Mouse (Mus musculus) embryonic stem cell, embryonic (primary cell): ENCODE measurements around the gene Kctd11.

Experiments
- CTCF ChIA-PET, 4 experiments: fragments of 300-600 bp in 2 of 4; fragments of 350-600 bp in 2 of 4; sonication (Branson Sonifier 250); formaldehyde crosslinking; loops; one replicate each; lab custom pipeline; 2022; ENCODE audit warnings: inconsistent platforms in 2 of 4; lab: Charles Lee
- POLR2A ChIA-PET, 4 experiments: fragments of 300-600 bp in 2 of 4; fragments of 350-600 bp in 2 of 4; sonication (Branson Sonifier 250); formaldehyde crosslinking; loops; one replicate each; lab custom pipeline; 2022; ENCODE audit warnings: antibody characterized with exemption in 4 of 4, inconsistent platforms in 1 of 4; lab: Charles Lee

Gene Kctd11

GRCm38 (mm10) chr11:69915667-69916627 lies 34.7 kb upstream of the Kctd11 start:
- POLR2A ChIA-PET = interaction anchor here (0.6 to 19.9 kb wide), 34 partner anchors 3 to 376 kb away, joined by 3 to 353 read pairs (median 4); partner anchors contain the start of genes 2810408A11Rik (in 2 of the 4), Neurl4 (in 2 of the 4), Acap1 (in 1 of the 4) and Cd68 (in 1 of the 4)
- CTCF ChIA-PET = interaction anchor here in 2 of 4 experiments (0.6 to 1.5 kb wide), 4 partner anchors 16 to 196 kb away, joined by 3 to 6 read pairs (median 4); no protein-coding TSS in a partner anchor

- ChIA-PET CTCF (interaction anchor here in 2 of 4 experiments (0.6 to 1.5 kb wide), 4 partner anchors 15 to 233 kb away, joined by 3 to 6 read pairs (median 4); partner anchors contain the start of gene Senp3 (in 1 of the 2)), POLR2A (interaction anchor here (0.6 to 19.9 kb wide), 49 partner anchors 4 to 335 kb away, joined by 3 to 353 read pairs (median 4); partner anchors contain the start of genes 2810408A11Rik (in 2 of the 4), Neurl4 (in 2 of the 4), Acap1 (in 1 of the 4) and Cd68 (in 1 of the 4))
These were observed 33.8 kb upstream of the Kctd11 start for GRCm38 (mm10) chr11:69914917-69915430.

DNA sequence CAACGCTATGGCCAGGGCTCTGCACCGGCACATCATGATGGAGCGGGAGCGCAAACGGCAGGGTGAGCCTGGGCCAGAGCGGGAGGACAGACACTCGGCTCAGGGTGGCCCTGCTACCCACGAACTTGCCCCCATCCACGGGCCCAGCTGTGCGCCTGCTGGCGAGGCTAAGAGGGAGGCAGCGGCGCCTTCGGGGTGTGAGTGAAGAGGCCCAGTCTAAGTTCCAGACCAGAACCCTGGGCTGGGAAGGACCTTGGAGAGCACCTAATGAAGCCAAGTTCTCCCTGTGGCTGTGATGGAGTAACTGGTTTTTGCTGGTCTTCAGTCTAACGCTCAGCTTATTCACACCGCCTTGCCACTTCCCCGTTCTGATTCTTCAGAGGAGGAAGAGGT lies 33.2 kb upstream of the Kctd11 start:
- ChIA-PET CTCF (interaction anchor here in 2 of 4 experiments (0.5 to 1.5 kb wide), 3 partner anchors 20 to 366 kb away, joined by 3 to 6 read pairs (median 3); partner anchors contain the start of gene Senp3 (in 1 of the 2)), POLR2A (interaction anchor here (0.6 to 19.9 kb wide), 50 partner anchors 5 to 518 kb away, joined by 3 to 353 read pairs (median 4); partner anchors contain the start of genes 2810408A11Rik (in 2 of the 4), Neurl4 (in 2 of the 4), Slc2a4 (in 2 of the 4) and Acadvl (in 1 of the 4))

DNA sequence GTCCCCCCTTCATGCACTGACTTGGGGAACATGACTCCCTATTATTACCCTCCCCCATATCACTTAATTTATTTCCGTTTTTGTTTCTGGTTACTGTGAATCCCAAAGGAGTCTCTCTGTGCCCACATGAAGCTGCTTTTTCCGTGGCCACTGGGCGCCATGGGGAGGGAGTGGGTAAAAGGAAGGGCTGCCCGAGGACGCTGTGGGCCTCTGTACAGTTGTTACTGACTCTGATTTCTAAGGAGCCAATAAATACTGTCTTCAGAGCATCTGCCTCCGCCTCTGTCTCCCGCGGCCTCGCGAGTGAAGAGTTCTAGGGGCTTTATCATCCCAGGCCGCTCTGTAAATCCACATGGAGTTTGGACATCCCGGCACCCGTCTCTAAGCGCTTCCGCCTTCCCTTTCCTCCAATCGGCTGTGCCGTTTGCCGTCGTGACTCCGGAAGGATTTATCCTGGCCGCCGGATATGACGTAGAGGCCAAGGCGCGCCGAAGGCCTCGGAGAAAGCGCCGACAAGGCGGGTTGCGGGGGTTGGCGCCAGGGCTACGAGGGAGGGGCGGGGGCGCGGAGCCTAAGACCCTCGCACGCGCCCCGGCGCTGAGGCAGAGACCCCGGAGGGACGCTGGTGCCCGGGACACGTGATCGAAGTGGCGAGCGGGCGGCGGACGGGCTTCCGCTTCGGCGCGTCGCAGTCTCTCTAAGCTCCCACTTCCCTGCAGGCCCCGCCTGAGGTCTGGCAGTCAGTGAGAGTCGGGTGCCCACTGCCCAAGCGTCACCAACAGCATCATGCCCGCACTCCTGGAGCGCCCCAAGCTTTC lies 32.6 kb upstream of the Kctd11 start, which contains the start of gene Gps2:
Gene Gps2 (plus strand): TSS at position 335 of the 818 bp plus-strand sequence.
- CTCF ChIA-PET = interaction anchor here in 2 of 4 experiments (0.5 to 1.5 kb wide), 4 partner anchors 21 to 367 kb away, joined by 3 to 6 read pairs (median 3); partner anchors contain the start of genes Dvl2 (in 1 of the 2) and Senp3 (in 1 of the 2)
- POLR2A ChIA-PET = interaction anchor here (0.6 to 19.9 kb wide), 45 partner anchors 6 to 517 kb away, joined by 3 to 353 read pairs (median 4); partner anchors contain the start of genes 2810408A11Rik (in 2 of the 4), Eif5a (in 2 of the 4), Neurl4 (in 2 of the 4) and Slc2a4 (in 2 of the 4)

- ChIA-PET POLR2A (interaction anchor here in 2 of 4 experiments (0.7 to 19.9 kb wide), 17 partner anchors 6 to 366 kb away, joined by 3 to 353 read pairs (median 4); partner anchors contain the start of genes 2810408A11Rik (in 2 of the 2), Eif5a (in 2 of the 2), Neurl4 (in 2 of the 2) and Slc2a4 (in 2 of the 2)), CTCF (interaction anchor here in 1 of 4 experiments (0.6 kb wide), 1 partner anchor 88 kb away, joined by 3 read pairs; the partner anchor contains the start of gene Dvl2)
These were observed 31.7 kb upstream of the Kctd11 start for GRCm38 (mm10) chr11:69912716-69913530.

- CTCF ChIA-PET = interaction anchor here in 1 of 4 experiments (0.5 to 0.6 kb wide), 2 partner anchors 28 to 39 kb away, joined by 4 to 8 read pairs; no protein-coding TSS in a partner anchor
- POLR2A ChIA-PET = interaction anchor here (0.6 to 19.9 kb wide), 8 partner anchors 8 to 92 kb away, joined by 3 to 353 read pairs (median 6); partner anchors contain the start of genes 2810408A11Rik (in 3 of the 4), Neurl4 (in 3 of the 4), Eif5a (in 2 of the 4) and Gps2 (in 1 of the 4)
These were observed 30.5 kb upstream of the Kctd11 start for GRCm38 (mm10) chr11:69911701-69912100.

DNA sequence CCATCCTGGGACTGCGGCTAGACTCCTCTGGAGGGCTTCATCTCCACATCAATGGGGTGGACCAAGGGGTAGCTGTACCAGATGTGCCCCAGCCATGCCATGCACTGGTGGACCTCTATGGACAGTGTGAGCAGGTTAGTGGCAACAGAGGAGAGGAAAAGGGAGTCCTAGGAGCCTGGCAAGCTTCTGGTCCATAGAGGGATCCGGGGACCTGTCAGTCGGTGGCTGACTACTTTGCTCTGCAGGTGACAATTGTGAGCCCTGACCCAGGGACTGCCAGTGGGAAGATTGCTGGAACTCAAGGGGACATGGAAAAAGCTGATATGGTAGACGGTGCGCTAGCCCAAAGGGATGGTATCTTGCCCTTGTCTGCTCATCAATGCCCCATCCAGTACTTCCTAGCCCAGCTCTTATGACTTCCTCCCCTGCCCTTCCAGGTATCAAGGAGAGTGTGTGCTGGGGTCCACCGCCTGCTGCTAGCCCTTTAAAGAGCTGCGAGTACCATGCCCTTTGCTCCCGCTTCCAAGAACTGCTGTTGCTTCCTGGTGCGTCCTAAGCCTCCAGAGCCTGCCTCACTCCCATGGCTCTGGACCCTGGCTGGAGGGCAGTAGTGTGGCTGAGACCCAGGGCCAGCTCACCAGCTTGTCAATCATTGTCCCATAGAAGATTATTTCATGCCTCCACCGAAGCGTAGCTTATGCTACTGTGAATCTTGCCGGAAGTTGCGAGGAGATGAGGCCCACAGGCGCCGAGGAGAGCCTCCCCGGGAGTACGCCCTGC lies 29.8 kb upstream of the Kctd11 start:
- POLR2A ChIA-PET = interaction anchor here (0.6 to 19.9 kb wide), 11 partner anchors 8 to 86 kb away, joined by 3 to 353 read pairs (median 4); partner anchors contain the start of genes 2810408A11Rik (in 3 of the 4), Neurl4 (in 3 of the 4), Eif5a (in 2 of the 4) and Acap1 (in 1 of the 4)
- CTCF ChIA-PET = interaction anchor here in 2 of 4 experiments (0.5 to 1.2 kb wide), 3 partner anchors 11 to 34 kb away, joined by 3 to 6 read pairs (median 4); partner anchors contain the start of genes 2810408A11Rik (in 1 of the 2) and Neurl4 (in 1 of the 2)

GRCm38 (mm10) chr11:69910177-69910576 lies 29.0 kb upstream of the Kctd11 start:
- POLR2A ChIA-PET = interaction anchor here in 2 of 4 experiments (0.6 to 19.9 kb wide), 8 partner anchors 9 to 86 kb away, joined by 3 to 353 read pairs (median 5); partner anchors contain the start of genes 2810408A11Rik (in 2 of the 2), Neurl4 (in 2 of the 2), Ctdnep1 (in 1 of the 2) and Eif5a (in 1 of the 2)
- CTCF ChIA-PET = interaction anchor here in 1 of 4 experiments (0.9 to 1.2 kb wide), 2 partner anchors 10 to 33 kb away, joined by 3 to 6 read pairs; partner anchors contain the start of genes 2810408A11Rik and Neurl4

DNA sequence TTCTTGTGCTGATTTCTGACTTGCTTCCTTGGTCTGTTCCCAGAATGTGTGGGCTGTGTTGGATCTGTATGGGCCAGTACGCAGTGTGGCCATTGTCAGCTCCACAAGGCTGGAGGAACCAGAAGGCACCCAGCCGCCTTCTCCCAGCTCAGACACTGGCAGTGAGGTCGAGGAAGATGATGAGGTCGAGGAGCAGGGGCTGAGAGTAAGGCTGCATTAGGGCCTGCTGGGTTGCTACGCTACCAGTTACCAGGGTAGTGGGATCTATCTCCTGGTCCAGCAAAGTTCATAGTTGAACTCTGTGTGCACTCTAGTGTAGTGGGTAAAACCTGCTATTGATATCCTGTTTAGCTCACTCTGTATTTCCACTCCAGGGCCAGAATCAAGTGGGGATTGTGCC lies 28.0 kb upstream of the Kctd11 start:
- POLR2A ChIA-PET = interaction anchor here in 3 of 4 experiments (0.7 to 19.9 kb wide), 9 partner anchors 9 to 253 kb away, joined by 3 to 353 read pairs (median 4); partner anchors contain the start of genes 2810408A11Rik (in 1 of the 3), Eif5a (in 1 of the 3), Elp5 (in 1 of the 3) and Gps2 (in 1 of the 3)
- CTCF ChIA-PET = interaction anchor here in 1 of 4 experiments (0.7 kb wide), 1 partner anchor 14 kb away, joined by 7 read pairs; no protein-coding TSS in a partner anchor

- ChIA-PET CTCF (no interaction called here), POLR2A (interaction anchor here in 3 of 4 experiments (0.7 to 19.9 kb wide), 9 partner anchors 8 to 252 kb away, joined by 3 to 353 read pairs (median 4); partner anchors contain the start of genes 2810408A11Rik (in 1 of the 3), Eif5a (in 1 of the 3), Elp5 (in 1 of the 3) and Gps2 (in 1 of the 3))
These were observed 27.4 kb upstream of the Kctd11 start for GRCm38 (mm10) chr11:69908645-69909044.

- ChIA-PET CTCF (interaction anchor here in 3 of 4 experiments (0.6 to 1.4 kb wide), 3 partner anchors 17 to 215 kb away, joined by 4 to 6 read pairs (median 4); no protein-coding TSS in a partner anchor), POLR2A (interaction anchor here in 3 of 4 experiments (1.0 to 19.9 kb wide), 8 partner anchors 11 to 67 kb away, joined by 3 to 353 read pairs (median 6); partner anchors contain the start of genes Eif5a (in 2 of the 3), Gps2 (in 2 of the 3), Nlgn2 (in 1 of the 3) and Tmem256 (in 1 of the 3))
These were observed 23.1 kb upstream of the Kctd11 start for GRCm38 (mm10) chr11:69904311-69904710.

- ChIA-PET POLR2A (interaction anchor here in 3 of 4 experiments (0.6 to 19.9 kb wide), 18 partner anchors 8 to 148 kb away, joined by 3 to 353 read pairs (median 6); partner anchors contain the start of genes Eif5a (in 2 of the 3), Gps2 (in 2 of the 3), Ctdnep1 (in 1 of the 3) and Slc2a4 (in 1 of the 3)), CTCF (interaction anchor here in 2 of 4 experiments (0.9 to 1.4 kb wide), 2 partner anchors 26 to 172 kb away, joined by 4 read pairs; no protein-coding TSS in a partner anchor)
These were observed 21.8 kb upstream of the Kctd11 start for GRCm38 (mm10) chr11:69902972-69903371.

GRCm38 (mm10) chr11:69901993-69902392 lies 20.8 kb upstream of the Kctd11 start:
- CTCF ChIA-PET = interaction anchor here in 3 of 4 experiments (0.6 to 1.6 kb wide), 8 partner anchors 15 to 50 kb away, joined by 3 to 6 read pairs (median 4); no protein-coding TSS in a partner anchor
- POLR2A ChIA-PET = interaction anchor here (0.8 to 19.9 kb wide), 52 partner anchors 9 to 311 kb away, joined by 3 to 353 read pairs (median 6); partner anchors contain the start of genes Eif5a (in 3 of the 4), Ctdnep1 (in 2 of the 4), Gps2 (in 2 of the 4) and Nlgn2 (in 2 of the 4)
